Comparison of ENCODE assay signal across 23 mouse cellular contexts in the genomic region with DNA sequence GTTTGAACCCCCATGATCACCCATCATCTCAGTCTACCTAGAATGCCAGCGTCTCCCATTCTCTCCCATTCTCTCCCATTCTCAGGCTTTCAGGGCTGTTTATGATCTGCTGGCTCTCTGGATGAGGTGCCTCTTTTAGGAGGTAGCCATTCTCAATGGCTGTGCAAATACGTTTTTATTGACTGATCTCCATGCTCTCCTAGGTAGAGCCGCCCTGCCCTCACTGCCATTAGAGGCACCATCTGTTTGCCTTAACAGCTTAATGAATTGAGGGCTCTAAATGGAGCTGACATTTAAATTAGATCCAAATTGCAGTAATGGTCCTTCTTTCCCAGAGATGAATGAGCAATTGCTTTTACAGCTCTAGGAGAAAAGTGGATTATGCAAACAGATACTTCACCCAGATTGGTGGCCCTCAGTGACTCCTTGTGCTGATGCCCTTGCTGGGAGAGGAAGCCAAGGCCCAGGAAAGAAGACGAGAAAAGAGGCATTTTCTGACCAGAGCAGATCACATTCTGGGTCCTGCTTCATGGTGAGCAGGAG. TPM values are rescaled to one million over a fixed set of nuclear protein-coding genes. Genes with fewer than 3 reads are reported as not detected.
DNase-seq lines count a peak whose midpoint lies in the region; ATAC-seq and TF ChIP-seq lines count a peak whose summit lies in the region.
"Had no signal": no experiment of that assay in that cellular context is flagged by ENCODE, and none has a peak within 500 bp of the region (broad histone marks: within the 10 kb centered on the region; RNA-seq: fewer than 3 reads in every experiment).

No protein-coding gene starts in this region.

- 62% methylated on average over 4 of the region's 4 CpGs for WGBS in hindbrain, embryonic 12.5 days
- WGBS in hindbrain, embryonic 10.5 days: 68% methylated on average over 4 of the region's 4 CpGs
- 5% methylated on average over 4 of the region's 4 CpGs for WGBS in neural tube, embryonic 13.5 days
- WGBS in intestine, embryonic 15.5 days: 39% methylated on average over 4 of the region's 4 CpGs
- WGBS in liver, postnatal 0 days (ENCODE audit: insufficient replicate concordance): 65% methylated on average over 4 of the region's 4 CpGs

- H3K4me1 ChIP-seq in hindbrain, embryonic 12.5 days: peaks cover 4% of the 10 kb centered on the region; the same call in 1 of the 2 replicates
- H3K4me1 ChIP-seq in hindbrain, embryonic 10.5 days (replicated peaks): peaks cover 6% of the 10 kb centered on the region; the same call in 1 of the 2 replicates
- H3K4me1 ChIP-seq in neural tube, embryonic 13.5 days (replicated peaks): peaks cover 23% of the 10 kb centered on the region
- H3K4me1 ChIP-seq in intestine, embryonic 15.5 days (replicated peaks): peaks cover 9% of the 10 kb centered on the region
- no peaks in the 10 kb centered on the region for H3K4me1 ChIP-seq in liver, postnatal 0 days (ENCODE audit: insufficient read depth)
- H3K4me1 ChIP-seq: limb, embryonic 12.5 days; liver, embryonic 12.5 days had no signal

- no peak for TF ChIP-seq EP300 in liver, postnatal 0 days (IDR thresholded peaks at IDR 0.05; ENCODE audit: low read depth)

- ATAC-seq in hindbrain, embryonic 12.5 days (ENCODE audit: low FRiP score): no peak
- peak; percentile 68; the same call in 1 of the 2 replicates for ATAC-seq in neural tube, embryonic 13.5 days (ENCODE audit: low read depth)
- peak; percentile 24; the same call in 1 of the 2 replicates for ATAC-seq in intestine, embryonic 15.5 days
- no peak for ATAC-seq in liver, postnatal 0 days
- ATAC-seq: liver, embryonic 12.5 days had no signal

- DNase-seq in hindbrain, embryonic 10.5 days (ENCODE audit: low spot score): no peak
- no peak for DNase-seq in neural tube, embryonic 10.5 days (ENCODE audit: extremely low spot score, low spot score)
- no peak for DNase-seq in liver, postnatal 0 days
- no peak for DNase-seq in layer of hippocampus, postnatal 25 days (ENCODE audit: extremely low spot score in 1 of 2, low spot score in 1 of 2)
- DNase-seq: adrenal gland, adult 2 months; cerebellum, postnatal 10 days; gastrocnemius, adult 2 months; heart, postnatal 14 days; kidney, postnatal 4 days; layer of hippocampus, adult 9-11 months; lung, embryonic 14.5 days; lung, postnatal 36 days; right cerebral cortex, postnatal 4 days; thymus, postnatal 14 days had no signal

- TF ChIP-seq CTCF in liver, postnatal 0 days (IDR thresholded peaks at IDR 0.05; ENCODE audit: low read depth): no peak

- no peaks in the 10 kb centered on the region for H3K36me3 ChIP-seq in hindbrain, embryonic 12.5 days
- no peaks in the 10 kb centered on the region for H3K36me3 ChIP-seq in hindbrain, embryonic 10.5 days
- no peaks in the 10 kb centered on the region for H3K36me3 ChIP-seq in neural tube, embryonic 13.5 days
- no peaks in the 10 kb centered on the region for H3K36me3 ChIP-seq in intestine, embryonic 15.5 days
- no peaks in the 10 kb centered on the region for H3K36me3 ChIP-seq in liver, postnatal 0 days (replicated peaks; ENCODE audit: insufficient read depth, low read length)
- H3K36me3 ChIP-seq: heart, embryonic 12.5 days; limb, embryonic 12.5 days; liver, embryonic 12.5 days had no signal

- no peak overlapping the region for H3K9ac ChIP-seq in hindbrain, embryonic 12.5 days
- H3K9ac ChIP-seq in neural tube, embryonic 13.5 days: no peak overlapping the region
- no peak overlapping the region for H3K9ac ChIP-seq in intestine, embryonic 15.5 days
- H3K9ac ChIP-seq in liver, postnatal 0 days (replicated peaks): no peak overlapping the region
- H3K9ac ChIP-seq: heart, embryonic 12.5 days; limb, embryonic 12.5 days; liver, embryonic 12.5 days; lung, embryonic 14.5 days had no signal

- peak overlapping the region; percentile 37; the same call in 1 of the 2 replicates for H3K27ac ChIP-seq in hindbrain, embryonic 12.5 days
- H3K27ac ChIP-seq in hindbrain, embryonic 10.5 days: no peak overlapping the region
- H3K27ac ChIP-seq in neural tube, embryonic 13.5 days (replicated peaks): peak overlapping the region; percentile 56
- H3K27ac ChIP-seq in intestine, embryonic 15.5 days: no peak overlapping the region
- no peak overlapping the region for H3K27ac ChIP-seq in liver, postnatal 0 days (ENCODE audit: low read depth)
- H3K27ac ChIP-seq: gastrocnemius, adult 2 months; limb, embryonic 12.5 days; liver, embryonic 12.5 days had no signal

- no peaks in the 10 kb centered on the region for H3K9me3 ChIP-seq in hindbrain, embryonic 12.5 days (replicated peaks)
- H3K9me3 ChIP-seq in hindbrain, embryonic 10.5 days: no peaks in the 10 kb centered on the region
- no peaks in the 10 kb centered on the region for H3K9me3 ChIP-seq in neural tube, embryonic 13.5 days
- H3K9me3 ChIP-seq in intestine, embryonic 15.5 days: no peaks in the 10 kb centered on the region
- H3K9me3 ChIP-seq in liver, postnatal 0 days (ENCODE audit: low read length): no peaks in the 10 kb centered on the region
- H3K9me3 ChIP-seq: heart, embryonic 12.5 days; limb, embryonic 12.5 days; liver, embryonic 12.5 days had no signal

- H3K27me3 ChIP-seq in hindbrain, embryonic 12.5 days: 0 out of 2 replicates have a peak, but pooled peaks cover 4% of the 10 kb centered on the region
- no peaks in the 10 kb centered on the region for H3K27me3 ChIP-seq in hindbrain, embryonic 10.5 days (ENCODE audit: insufficient read depth, poor library complexity, severe bottlenecking)
- H3K27me3 ChIP-seq in neural tube, embryonic 13.5 days: peaks cover 14% of the 10 kb centered on the region
- no peaks in the 10 kb centered on the region for H3K27me3 ChIP-seq in intestine, embryonic 15.5 days (replicated peaks)
- no peaks in the 10 kb centered on the region for H3K27me3 ChIP-seq in liver, postnatal 0 days (ENCODE audit: insufficient read depth, low read length)
- H3K27me3 ChIP-seq: heart, embryonic 12.5 days; liver, embryonic 12.5 days had no signal

- H3K4me2 ChIP-seq in hindbrain, embryonic 12.5 days (replicated peaks): no peak overlapping the region
- no peak overlapping the region for H3K4me2 ChIP-seq in neural tube, embryonic 13.5 days
- H3K4me2 ChIP-seq in intestine, embryonic 15.5 days (replicated peaks): no peak overlapping the region
- H3K4me2 ChIP-seq in liver, postnatal 0 days (ENCODE audit: low read depth, low read length): no peak overlapping the region
- H3K4me2 ChIP-seq: heart, embryonic 12.5 days; limb, embryonic 12.5 days; liver, embryonic 12.5 days; lung, embryonic 14.5 days had no signal

- no peak overlapping the region for H3K4me3 ChIP-seq in hindbrain, embryonic 12.5 days
- no peak overlapping the region for H3K4me3 ChIP-seq in hindbrain, embryonic 10.5 days
- no peak overlapping the region for H3K4me3 ChIP-seq in neural tube, embryonic 13.5 days
- no peak overlapping the region for H3K4me3 ChIP-seq in intestine, embryonic 15.5 days (replicated peaks)
- H3K4me3 ChIP-seq in liver, postnatal 0 days (ENCODE audit: low read depth, low read length): no peak overlapping the region
- H3K4me3 ChIP-seq: gastrocnemius, adult 2 months; heart, embryonic 12.5 days; limb, embryonic 12.5 days; liver, embryonic 12.5 days had no signal

RNA-seq across cellular contexts. Expression of a gene that starts 11.9 kb away (rescaled TPM):
- polyA plus RNA-seq in hindbrain, embryonic 12.5 days (2016; fragmentation: Nextera tagmentation; extraction: Ambion mirVana): 139 and 144 TPM in 2 replicates
- polyA plus RNA-seq in hindbrain, embryonic 10.5 days (2016; fragmentation: Nextera tagmentation; extraction: Ambion mirVana): 201 and 236 TPM in 2 replicates
- polyA plus RNA-seq in neural tube, embryonic 13.5 days (2015; fragmentation: Nextera tagmentation; extraction: Ambion mirVana): 129 and 150 TPM in 2 replicates
- polyA plus RNA-seq in intestine, embryonic 15.5 days (2015; fragmentation: Nextera tagmentation; extraction: Ambion mirVana): 169 and 174 TPM in 2 replicates
- 126 and 134 TPM in 2 replicates for polyA plus RNA-seq in liver, postnatal 0 days (2015; fragmentation: Nextera tagmentation; extraction: Ambion mirVana)
- 10 to 100 TPM; 84.7 to 92.8 TPM for total RNA-seq in layer of hippocampus, postnatal 25 days (2021)

RNA-seq across cellular contexts. Expression of a gene that starts 28.1 kb away (rescaled TPM):
- 1.2 and 1.3 TPM in 2 replicates for polyA plus RNA-seq in hindbrain, embryonic 12.5 days (2016; fragmentation: Nextera tagmentation; extraction: Ambion mirVana)
- polyA plus RNA-seq in hindbrain, embryonic 10.5 days (2016; fragmentation: Nextera tagmentation; extraction: Ambion mirVana): 0.51 and 0.89 TPM in 2 replicates
- 1.2 and 1.4 TPM in 2 replicates for polyA plus RNA-seq in neural tube, embryonic 13.5 days (2015; fragmentation: Nextera tagmentation; extraction: Ambion mirVana)
- polyA plus RNA-seq in intestine, embryonic 15.5 days (2015; fragmentation: Nextera tagmentation; extraction: Ambion mirVana): 0.46 and 0.80 TPM in 2 replicates
- polyA plus RNA-seq in liver, postnatal 0 days (2015; fragmentation: Nextera tagmentation; extraction: Ambion mirVana): 1.0 and 1.1 TPM in 2 replicates
- 1 to 10 TPM; 2.4 to 2.5 TPM for total RNA-seq in layer of hippocampus, postnatal 25 days (2021)
- total RNA-seq: megakaryocyte-erythroid progenitor cell, adult 5-6 weeks had no signal
- polyA plus RNA-seq: C2C12; limb, embryonic 12.5 days had no signal

RNA-seq across cellular contexts. Expression of a gene that starts 30.8 kb away (rescaled TPM):
- 2.9 and 4.4 TPM in 2 replicates for polyA plus RNA-seq in hindbrain, embryonic 12.5 days (2016; fragmentation: Nextera tagmentation; extraction: Ambion mirVana)
- polyA plus RNA-seq in hindbrain, embryonic 10.5 days (2016; fragmentation: Nextera tagmentation; extraction: Ambion mirVana): 2.6 and 2.7 TPM in 2 replicates
- 2.8 and 3.0 TPM in 2 replicates for polyA plus RNA-seq in neural tube, embryonic 13.5 days (2015; fragmentation: Nextera tagmentation; extraction: Ambion mirVana)
- polyA plus RNA-seq in intestine, embryonic 15.5 days (2015; fragmentation: Nextera tagmentation; extraction: Ambion mirVana): 1.1 and 1.3 TPM in 2 replicates
- not detected in 2 replicates for polyA plus RNA-seq in liver, postnatal 0 days (2015; fragmentation: Nextera tagmentation; extraction: Ambion mirVana)
- total RNA-seq in layer of hippocampus, postnatal 25 days (2021): 1 to 10 TPM; 8.9 to 9.7 TPM
- total RNA-seq: megakaryocyte-erythroid progenitor cell, adult 5-6 weeks had no signal
- polyA plus RNA-seq: liver, embryonic 12.5 days had no signal

RNA-seq across cellular contexts. Expression of a gene that starts 46.1 kb away (rescaled TPM):
- not detected in 2 replicates for polyA plus RNA-seq in hindbrain, embryonic 12.5 days (2016; fragmentation: Nextera tagmentation; extraction: Ambion mirVana)
- polyA plus RNA-seq in hindbrain, embryonic 10.5 days (2016; fragmentation: Nextera tagmentation; extraction: Ambion mirVana): not detected in 2 replicates
- not detected in 2 replicates for polyA plus RNA-seq in neural tube, embryonic 13.5 days (2015; fragmentation: Nextera tagmentation; extraction: Ambion mirVana)
- not detected in 2 replicates for polyA plus RNA-seq in intestine, embryonic 15.5 days (2015; fragmentation: Nextera tagmentation; extraction: Ambion mirVana)
- 130 and 144 TPM in 2 replicates for polyA plus RNA-seq in liver, postnatal 0 days (2015; fragmentation: Nextera tagmentation; extraction: Ambion mirVana)
- total RNA-seq in layer of hippocampus, postnatal 25 days (2021): not detected
- total RNA-seq: gastrocnemius, adult 2 months; megakaryocyte-erythroid progenitor cell, adult 5-6 weeks had no signal
- polyA plus RNA-seq: C2C12; heart, embryonic 12.5 days; kidney, embryonic 14.5 days; limb, embryonic 12.5 days; lung, embryonic 14.5 days had no signal

Comparison
In these comparisons a context has a peak if more than half of its experiments do, and no peak if none do; other contexts are left out.
1. H3K27ac ChIP-seq: peak in hindbrain, embryonic 12.5 days (single experiment) and neural tube, embryonic 13.5 days (single experiment); none in hindbrain, embryonic 10.5 days (single experiment), intestine, embryonic 15.5 days (single experiment) and liver, postnatal 0 days (single experiment).
2. ATAC-seq: peak in neural tube, embryonic 13.5 days (single experiment) and intestine, embryonic 15.5 days (single experiment); none in hindbrain, embryonic 12.5 days (single experiment) and liver, postnatal 0 days (single experiment).